ENCODE assay signal across 7 mouse cellular contexts in genomic region chr11:97884601-97885185, GRCm38 (mm10). TPM values are rescaled to one million over a fixed set of nuclear protein-coding genes. Genes with fewer than 3 reads are reported as not detected.
DNase-seq lines count a peak whose midpoint lies in the region; ATAC-seq and TF ChIP-seq lines count a peak whose summit lies in the region.

No protein-coding gene starts in this region.

- no peaks in the 10 kb centered on the region for H3K27me3 ChIP-seq in lung, postnatal 0 days (replicated peaks; ENCODE audit: insufficient read depth, low read length)
- H3K27me3 ChIP-seq in embryonic facial prominence, embryonic 15.5 days, result no peaks in the 10 kb centered on the region
- no peaks in the 10 kb centered on the region for H3K27me3 ChIP-seq in limb, embryonic 10.5 days (ENCODE audit: low read depth, poor library complexity, severe bottlenecking)

- H3K9me3 ChIP-seq in lung, postnatal 0 days (ENCODE audit: low read length), result no peaks in the 10 kb centered on the region
- no peaks in the 10 kb centered on the region for H3K9me3 ChIP-seq in embryonic facial prominence, embryonic 15.5 days (replicated peaks)
- no peaks in the 10 kb centered on the region for H3K9me3 ChIP-seq in limb, embryonic 10.5 days (replicated peaks)

- TF ChIP-seq EP300 in lung, postnatal 0 days (IDR thresholded peaks at IDR 0.05), result no peak

- 25% methylated on average over 7 of the region's 7 CpGs for WGBS in lung, postnatal 0 days
- WGBS in embryonic facial prominence, embryonic 15.5 days, result 27% methylated on average over 7 of the region's 7 CpGs
- 29% methylated on average over 7 of the region's 7 CpGs for WGBS in limb, embryonic 10.5 days
- WGBS in olfactory bulb, adult 2 months, result 23% methylated on average over 7 of the region's 7 CpGs

- peak overlapping the region; percentile 52 for H3K4me2 ChIP-seq in lung, postnatal 0 days (replicated peaks; ENCODE audit: low read depth, low read length)
- H3K4me2 ChIP-seq in embryonic facial prominence, embryonic 15.5 days (replicated peaks), result peak overlapping the region; percentile 59

- peak overlapping the region; percentile 53 for H3K4me3 ChIP-seq in lung, postnatal 0 days (ENCODE audit: low read depth, low read length)
- H3K4me3 ChIP-seq in embryonic facial prominence, embryonic 15.5 days (replicated peaks), result peak overlapping the region; percentile 56
- H3K4me3 ChIP-seq in limb, embryonic 10.5 days, result peak overlapping the region; percentile 68
- peak overlapping the region; percentile 47 for H3K4me3 ChIP-seq in olfactory bulb, adult 2 months (ENCODE audit: insufficient read depth, low read depth, low read length)

- no peaks in the 10 kb centered on the region for H3K36me3 ChIP-seq in lung, postnatal 0 days (ENCODE audit: insufficient read depth, low read length)
- H3K36me3 ChIP-seq in embryonic facial prominence, embryonic 15.5 days, result no peaks in the 10 kb centered on the region
- H3K36me3 ChIP-seq in limb, embryonic 10.5 days, result no peaks in the 10 kb centered on the region

- TF ChIP-seq CTCF in lung, postnatal 0 days (IDR thresholded peaks at IDR 0.05), result 0 out of 2 replicates have a peak, but pooled peaks have one; percentile 9
- no peak for TF ChIP-seq CTCF in olfactory bulb, adult 2 months (IDR thresholded peaks at IDR 0.05; ENCODE audit: insufficient read depth, low read depth, low read length)

- no peak for ATAC-seq in lung, postnatal 0 days
- no peak for ATAC-seq in embryonic facial prominence, embryonic 15.5 days (ENCODE audit: insufficient number of reproducible peaks, low FRiP score, low TSS enrichment, low read depth)

- DNase-seq in lung, postnatal 0 days (ENCODE audit: low spot score), result no peak
- no peak for DNase-seq in lung, postnatal 4 days
- no peak for DNase-seq in limb, embryonic 10.5 days (ENCODE audit: low spot score)
- no peak for DNase-seq in frontal cortex, postnatal 36 days (ENCODE audit: low spot score in 2 of 2)
- DNase-seq in layer of hippocampus, postnatal 25 days (ENCODE audit: extremely low spot score in 1 of 2, low spot score in 1 of 2), result no peak

- TF ChIP-seq POLR2A in olfactory bulb, adult 2 months (IDR thresholded peaks at IDR 0.05; ENCODE audit: insufficient read depth, low read depth, low read length), result no peak

- H3K9ac ChIP-seq in lung, postnatal 0 days (replicated peaks; ENCODE audit: low read depth), result no peak overlapping the region; the same call in 1 of the 2 replicates
- H3K9ac ChIP-seq in embryonic facial prominence, embryonic 15.5 days, result peak overlapping the region; percentile 23; the same call in 1 of the 2 replicates

- no peaks in the 10 kb centered on the region for H3K4me1 ChIP-seq in lung, postnatal 0 days (ENCODE audit: insufficient read depth, low read depth, low read length)
- H3K4me1 ChIP-seq in embryonic facial prominence, embryonic 15.5 days, result no peaks in the 10 kb centered on the region
- H3K4me1 ChIP-seq in limb, embryonic 10.5 days, result no peaks in the 10 kb centered on the region; the same call in 1 of the 2 replicates
- H3K4me1 ChIP-seq in olfactory bulb, adult 2 months (ENCODE audit: control insufficient read depth, insufficient read depth, low read length), result no peaks in the 10 kb centered on the region

- H3K27ac ChIP-seq in lung, postnatal 0 days (ENCODE audit: low read length), result peak overlapping the region; percentile 82
- H3K27ac ChIP-seq in embryonic facial prominence, embryonic 15.5 days (replicated peaks), result peak overlapping the region; percentile 83
- H3K27ac ChIP-seq in limb, embryonic 10.5 days, result peak overlapping the region; percentile 92
- no peak overlapping the region for H3K27ac ChIP-seq in olfactory bulb, adult 2 months (ENCODE audit: insufficient read depth, low read depth, low read length)

RNA-seq across cellular contexts. Expression of gene Fbxo47, which starts 0.7 kb away (rescaled TPM):
- polyA plus RNA-seq in lung, postnatal 0 days (2015; fragmentation: Nextera tagmentation; extraction: Ambion mirVana), result 0.08 and 0.29 TPM in 2 replicates
- 0.39 and 0.57 TPM in 2 replicates for polyA plus RNA-seq in embryonic facial prominence, embryonic 15.5 days (2015; fragmentation: Nextera tagmentation; extraction: Ambion mirVana)
- polyA plus RNA-seq in limb, embryonic 10.5 days (2016; fragmentation: Nextera tagmentation; extraction: Ambion mirVana), result 0.50 and 0.60 TPM in 2 replicates
- not detected in 2 replicates for polyA plus RNA-seq in olfactory bulb, adult 2 months (2012; ENCODE audit: insufficient read depth, insufficient read length, low replicate concordance, missing spikeins)
- 1 to 10 TPM; 1.2 to 1.9 TPM for total RNA-seq in layer of hippocampus, postnatal 25 days (2021)

RNA-seq across cellular contexts. Expression of gene B230217C12Rik, which starts 44.1 kb away (rescaled TPM):
- 1.3 and 1.5 TPM in 2 replicates for polyA plus RNA-seq in lung, postnatal 0 days (2015; fragmentation: Nextera tagmentation; extraction: Ambion mirVana)
- 6.8 and 7.4 TPM in 2 replicates for polyA plus RNA-seq in embryonic facial prominence, embryonic 15.5 days (2015; fragmentation: Nextera tagmentation; extraction: Ambion mirVana)
- 10.9 and 14.0 TPM in 2 replicates for polyA plus RNA-seq in limb, embryonic 10.5 days (2016; fragmentation: Nextera tagmentation; extraction: Ambion mirVana)
- polyA plus RNA-seq in olfactory bulb, adult 2 months (2012; ENCODE audit: insufficient read depth, insufficient read length, low replicate concordance, missing spikeins), result not detected in 2 replicates
- 10 to 100 TPM; 66.2 to 71.6 TPM for total RNA-seq in layer of hippocampus, postnatal 25 days (2021)
